Mouse (Mus musculus) ES-E14 (cell line): ENCODE data around the gene Alox5ap.

ENCODE experiments used
- CHD2 ChIP-seq: IDR thresholded peaks from 2 replicates; pipeline ENCODE4 v1.6.1; 2014; ENCODE audit warnings: mild to moderate bottlenecking, low read depth, low read length, inconsistent platforms
- HCFC1 ChIP-seq: IDR thresholded peaks from 2 replicates; pipeline ENCODE4 v1.6.1; 2012; ENCODE audit warnings: low read length, inconsistent platforms, borderline replicate concordance; ENCODE audit not compliant: insufficient read depth

GRCm38 (mm10) chr5:149320534-149321482, 56.2 kb downstream of the Alox5ap start:
- no peak for TF ChIP-seq HCFC1
- TF ChIP-seq CHD2 = no peak
